Mouse (Mus musculus): ENCODE measurements at regions not wholly inside any gene's neighbourhood (a gene's known extent, or its start where the extent isn't known, plus 50 kb on each side); places are given as distances from the start of the nearest gene placed in this dataset.

GRCm38 (mm10) chr16:49965528-49966250 lies 165.4 kb downstream of the Cd47 start:
- DNase-seq (ENCODE audit: low spot score), result no peak

GRCm38 (mm10) chr16:49966251-49966588 lies 165.9 kb downstream of the Cd47 start:
- DNase-seq (ENCODE audit: low spot score), result no peak

- no peak for DNase-seq (ENCODE audit: low spot score)
Measured at GRCm38 (mm10) chr16:49967110-49967509, 166.8 kb downstream of the Cd47 start.

DNA sequence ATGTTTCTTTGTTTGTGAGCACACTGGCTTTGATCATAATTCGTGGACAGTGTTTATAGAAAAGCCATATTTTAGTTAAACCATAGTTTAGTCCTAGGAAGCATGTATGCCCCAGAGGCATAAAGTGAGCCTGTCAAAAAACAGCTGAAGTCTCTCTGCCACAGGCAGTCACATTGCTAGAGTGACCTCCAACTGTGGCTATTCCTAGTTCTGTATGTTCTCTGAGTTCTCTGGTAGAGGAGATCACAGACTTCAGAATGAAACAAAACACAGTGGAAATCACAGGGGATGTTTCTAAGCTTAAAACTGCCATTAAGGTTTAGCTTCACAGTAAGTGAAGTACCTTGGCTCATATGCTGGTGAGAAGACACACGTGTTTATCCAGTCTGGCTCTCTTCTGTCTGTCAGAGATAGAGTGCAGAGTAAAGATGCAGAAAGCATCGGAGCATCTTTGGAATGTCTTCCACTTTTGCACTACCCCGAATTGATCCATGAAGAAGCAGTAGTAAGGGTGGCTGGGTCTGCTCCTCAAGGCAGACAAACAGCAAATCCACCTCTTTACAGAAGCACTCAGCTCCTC lies 168.0 kb downstream of the Cd47 start:
- DNase-seq (ENCODE audit: low spot score), result no peak

DNA sequence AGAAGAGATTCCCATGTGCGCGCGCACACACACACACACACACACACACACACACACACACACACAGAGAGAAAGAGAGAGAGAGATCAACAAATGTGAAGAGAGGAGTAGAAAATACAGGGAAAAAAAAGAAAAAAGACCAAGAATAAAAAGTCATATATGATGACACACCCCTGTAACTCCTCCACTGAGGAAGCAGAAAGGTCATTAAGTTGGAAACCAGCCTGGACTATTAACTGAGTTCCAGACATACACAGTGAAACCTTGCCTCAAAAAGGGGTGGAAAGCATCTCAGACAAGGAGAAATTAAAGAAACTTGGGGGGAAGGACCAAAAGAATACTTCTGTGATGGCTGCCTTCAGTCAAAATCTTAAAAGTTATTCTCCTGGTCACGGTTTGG lies 168.7 kb downstream of the Cd47 start:
- no peak for DNase-seq (ENCODE audit: low spot score)

DNA sequence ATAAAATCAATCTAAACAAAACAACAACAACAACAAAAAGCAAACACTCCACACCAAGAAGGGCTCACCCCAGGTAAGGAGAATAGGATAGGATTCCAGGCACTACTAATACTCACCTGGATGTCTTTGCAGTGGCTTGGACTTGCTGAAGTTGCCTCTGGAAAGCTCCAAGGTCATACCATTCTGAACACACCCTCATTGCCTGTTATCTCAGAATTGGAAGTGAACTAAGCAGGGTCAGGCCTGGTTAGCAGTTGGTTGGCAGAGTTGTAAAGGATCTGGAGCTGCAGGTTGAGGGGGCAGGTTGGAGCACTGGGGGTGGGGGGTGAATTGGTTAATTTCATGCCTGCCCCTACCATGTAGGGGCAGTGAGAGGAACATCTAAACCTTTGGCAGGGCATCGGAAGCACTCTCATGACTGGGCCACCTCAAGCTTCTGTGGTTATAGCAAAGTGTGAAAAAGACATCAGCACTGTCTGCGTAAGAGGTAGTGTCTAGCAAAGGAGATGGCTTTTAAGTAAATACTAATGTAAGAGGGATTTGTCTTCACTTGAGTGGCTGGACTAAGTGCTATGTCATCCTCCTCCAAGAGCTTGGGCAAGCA lies 169.5 kb downstream of the Cd47 start:
- DNase-seq (ENCODE audit: low spot score), result no peak

GRCm38 (mm10) chr16:49970297-49970804 lies 170.0 kb downstream of the Cd47 start:
- DNase-seq (ENCODE audit: low spot score), result no peak

DNA sequence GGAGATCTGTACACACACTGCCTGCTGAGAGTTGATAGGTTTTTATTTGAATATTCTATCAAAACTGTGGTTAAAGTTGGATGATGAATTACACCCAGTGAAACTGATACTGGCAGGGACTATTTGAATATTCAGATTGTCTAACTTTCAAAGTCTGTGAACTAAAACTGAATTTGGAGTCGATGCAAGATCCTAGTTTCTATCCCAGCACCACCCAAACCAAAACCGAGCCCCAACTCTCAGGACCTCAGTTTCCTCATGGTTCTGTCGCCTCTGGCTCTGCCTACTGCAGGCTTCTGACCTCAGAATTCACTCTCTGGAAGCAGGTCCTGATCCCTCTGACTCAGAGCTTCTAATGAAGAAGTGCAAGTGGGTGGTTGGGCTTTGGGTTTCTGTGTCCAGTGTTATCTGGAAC lies 170.8 kb downstream of the Cd47 start:
- no peak for DNase-seq (ENCODE audit: low spot score)

DNA sequence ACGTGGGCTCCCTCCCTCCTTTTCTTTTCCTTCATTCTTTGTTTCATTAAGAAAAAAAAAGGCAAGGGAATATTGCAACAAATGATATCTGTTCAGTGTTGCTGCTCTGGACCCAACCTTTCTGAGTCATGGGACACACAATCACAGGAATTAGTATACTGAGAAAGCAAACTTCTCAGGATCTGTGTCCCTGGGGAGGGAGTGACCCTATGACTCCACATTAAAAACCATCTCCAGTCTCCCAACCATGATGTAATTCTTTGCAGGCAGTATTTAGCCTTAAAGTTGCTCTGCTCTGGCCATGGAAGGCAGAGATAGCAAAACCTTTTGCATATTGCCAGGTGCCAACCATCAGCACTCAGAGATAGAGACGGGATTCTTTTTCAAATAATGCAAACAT lies 176.9 kb downstream of the Cd47 start:
- DNase-seq (ENCODE audit: low spot score), result no peak

DNA sequence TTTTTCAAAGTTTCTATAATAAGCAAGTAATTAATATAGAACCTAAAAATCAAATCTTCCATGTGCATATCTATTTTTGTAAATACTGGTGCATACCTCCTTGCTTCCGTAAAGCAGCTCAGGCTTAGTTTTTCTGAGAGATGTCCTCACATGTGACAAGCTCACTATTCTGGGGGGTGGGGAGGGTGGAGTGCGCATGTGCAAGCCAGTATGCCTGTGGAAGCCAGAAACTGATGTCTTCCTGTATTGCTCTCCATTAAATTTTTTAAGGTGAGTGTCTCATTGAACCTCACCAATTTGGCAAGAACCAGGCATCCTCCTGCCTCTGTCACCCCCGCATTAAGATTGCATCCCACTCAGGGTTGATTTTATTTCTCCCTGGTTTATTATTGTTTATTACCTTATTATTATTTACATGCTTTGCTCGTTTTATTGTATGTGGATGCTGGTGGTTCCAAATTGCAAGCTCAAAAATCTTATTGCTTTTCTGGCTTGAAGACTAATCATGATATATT lies 179.2 kb downstream of the Cd47 start:
- DNase-seq (ENCODE audit: low spot score), result no peak

DNA sequence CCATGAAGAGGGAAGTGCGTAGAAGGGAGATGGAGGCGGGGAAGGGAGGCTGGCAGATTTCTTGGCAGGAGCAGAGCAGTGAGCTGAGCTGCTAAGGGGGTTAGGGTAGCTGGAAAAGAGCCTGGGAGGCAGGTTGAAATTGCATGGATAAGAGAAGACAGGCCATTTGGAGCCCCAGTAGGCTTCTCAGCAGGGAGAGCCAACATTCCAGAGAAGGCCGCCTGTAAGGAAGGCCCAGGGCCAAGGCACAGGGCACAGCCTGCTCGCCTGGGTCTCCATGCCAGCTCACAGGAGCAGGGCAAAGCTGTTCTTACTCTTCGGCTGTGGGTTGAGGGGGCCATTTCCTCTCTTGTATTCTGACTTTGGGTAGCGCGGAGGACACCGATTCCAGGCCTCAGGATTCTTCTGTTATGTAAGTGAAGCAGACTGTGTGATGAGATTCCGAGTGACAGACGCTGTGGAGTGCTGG lies 179.9 kb downstream of the Cd47 start:
- DNase-seq (ENCODE audit: low spot score), result no peak

- DNase-seq (ENCODE audit: low spot score), result no peak
Measured at GRCm38 (mm10) chr16:49982180-49982579, 181.8 kb downstream of the Cd47 start.

DNA sequence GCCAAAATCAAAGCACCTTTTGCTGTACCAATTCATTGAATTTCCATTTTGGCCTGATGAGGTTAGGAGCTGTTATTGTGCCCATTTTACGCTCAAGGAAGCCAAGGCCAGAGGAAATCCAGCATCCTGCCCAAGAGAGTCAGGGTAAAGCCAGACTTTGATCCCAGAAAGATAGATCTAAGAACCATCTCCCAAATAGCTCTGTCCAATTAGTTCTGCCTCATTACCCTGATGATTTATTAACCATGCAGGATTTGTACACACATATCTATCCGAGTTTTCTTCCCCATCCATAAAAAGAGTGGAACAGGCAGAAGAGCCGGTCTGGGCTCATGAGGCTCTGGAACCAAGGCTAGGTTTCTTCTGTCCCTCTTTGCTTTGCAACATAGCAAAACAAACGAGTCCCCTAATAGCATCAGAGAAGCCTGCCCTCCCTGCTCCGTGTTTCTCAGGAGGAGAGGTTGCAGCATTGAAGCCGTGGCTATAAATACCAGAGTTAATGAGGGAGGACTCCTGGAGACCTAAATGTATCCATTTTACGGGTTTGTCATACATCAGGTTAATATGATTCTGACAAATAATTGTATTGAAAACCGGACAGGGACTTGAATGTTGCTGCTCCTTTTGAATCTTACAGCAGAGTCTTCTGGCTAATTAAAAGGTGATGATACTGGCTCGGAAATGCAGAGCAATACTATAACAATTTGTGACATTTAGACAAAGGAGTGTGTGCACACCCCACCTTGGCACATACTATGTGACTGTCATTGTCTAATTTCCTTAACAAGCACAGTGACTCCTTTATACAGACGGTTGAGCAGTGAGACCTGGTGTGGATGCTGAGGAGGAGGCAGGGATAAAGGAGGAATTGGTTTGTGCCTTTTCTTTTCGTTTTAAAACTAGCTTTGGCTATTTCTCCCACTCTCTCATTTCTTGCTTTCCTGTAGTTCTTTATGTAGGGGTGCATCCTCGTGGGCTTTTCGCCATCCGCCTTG lies 185.0 kb downstream of the Cd47 start:
- DNase-seq (ENCODE audit: low spot score), result no peak

- no peak for DNase-seq (ENCODE audit: low spot score)
Measured at GRCm38 (mm10) chr16:49986954-49987353, 186.6 kb downstream of the Cd47 start.

- DNase-seq (ENCODE audit: low spot score), result no peak
Measured at GRCm38 (mm10) chr16:49995822-49996221, 195.5 kb downstream of the Cd47 start.

DNA sequence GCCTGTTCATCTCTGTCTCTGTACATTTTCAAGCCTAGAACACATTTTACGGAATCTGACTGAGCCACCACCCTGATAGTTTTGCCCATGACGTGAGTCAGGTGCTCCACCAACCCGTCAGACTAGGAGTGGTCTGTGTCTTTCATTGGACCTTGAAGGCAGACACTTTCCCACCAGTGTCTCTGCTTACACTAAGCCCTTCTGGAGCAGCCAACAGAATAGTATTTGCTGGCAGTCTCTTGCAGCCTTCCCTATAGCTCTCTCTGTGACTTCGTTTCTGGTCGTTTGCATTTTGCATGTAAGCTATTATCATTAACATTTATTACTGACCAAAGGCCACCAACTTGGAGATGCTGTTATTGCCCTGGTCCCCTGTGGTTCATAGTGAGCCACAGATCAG lies 196.3 kb downstream of the Cd47 start:
- no peak for DNase-seq (ENCODE audit: low spot score)

- no peak for DNase-seq (ENCODE audit: low spot score)
Measured at GRCm38 (mm10) chr16:49997040-49997439, 196.7 kb downstream of the Cd47 start.

DNA sequence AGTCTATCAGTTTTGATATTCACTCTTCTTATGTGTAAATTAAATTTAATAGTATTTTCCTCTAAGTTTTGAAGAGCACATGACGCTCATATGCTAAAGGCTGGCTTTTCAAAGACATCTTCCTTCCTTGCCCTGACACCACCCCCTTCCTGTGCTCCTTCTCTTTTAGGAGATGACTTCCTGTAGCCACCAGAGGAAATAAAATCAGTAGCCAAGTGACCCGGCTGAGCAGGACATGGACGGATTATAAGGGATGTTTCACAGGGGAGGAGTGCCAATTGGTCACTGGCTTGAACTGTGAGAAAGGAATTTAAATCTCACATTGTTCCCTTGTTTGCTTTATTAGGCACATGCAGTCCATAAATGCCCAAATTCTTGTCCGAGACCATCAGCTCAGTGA lies 200.5 kb downstream of the Cd47 start:
- DNase-seq (ENCODE audit: low spot score), result no peak

GRCm38 (mm10) chr16:50001662-50002455 lies 201.5 kb downstream of the Cd47 start:
- DNase-seq (ENCODE audit: low spot score), result no peak

DNA sequence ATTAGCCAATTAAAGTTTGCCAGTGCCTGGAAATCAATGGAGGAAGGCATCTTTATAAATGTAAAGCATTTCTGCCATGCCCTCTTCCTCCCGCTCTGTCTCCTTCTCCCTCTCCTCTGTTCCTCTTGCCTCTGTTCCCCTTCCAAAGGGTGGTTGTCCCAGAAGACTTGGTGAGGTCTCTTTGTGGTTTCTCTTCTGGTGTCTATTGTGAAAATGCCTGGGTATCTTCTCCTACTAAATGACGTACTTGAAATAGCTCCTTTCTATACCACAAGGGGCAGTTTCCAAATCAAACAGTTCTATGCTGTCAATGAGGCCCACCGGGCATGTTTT lies 202.1 kb downstream of the Cd47 start:
- DNase-seq (ENCODE audit: low spot score), result no peak

- DNase-seq (ENCODE audit: low spot score), result no peak
Measured at GRCm38 (mm10) chr16:50009046-50009445, 208.7 kb downstream of the Cd47 start.

Data from urinary bladder, postnatal 25 days (tissue).